Mouse (Mus musculus): ENCODE data around the gene Slc4a2.
A peak's percentile ranks its signal among the peaks of the same experiment; 100 is the strongest.

DNA sequence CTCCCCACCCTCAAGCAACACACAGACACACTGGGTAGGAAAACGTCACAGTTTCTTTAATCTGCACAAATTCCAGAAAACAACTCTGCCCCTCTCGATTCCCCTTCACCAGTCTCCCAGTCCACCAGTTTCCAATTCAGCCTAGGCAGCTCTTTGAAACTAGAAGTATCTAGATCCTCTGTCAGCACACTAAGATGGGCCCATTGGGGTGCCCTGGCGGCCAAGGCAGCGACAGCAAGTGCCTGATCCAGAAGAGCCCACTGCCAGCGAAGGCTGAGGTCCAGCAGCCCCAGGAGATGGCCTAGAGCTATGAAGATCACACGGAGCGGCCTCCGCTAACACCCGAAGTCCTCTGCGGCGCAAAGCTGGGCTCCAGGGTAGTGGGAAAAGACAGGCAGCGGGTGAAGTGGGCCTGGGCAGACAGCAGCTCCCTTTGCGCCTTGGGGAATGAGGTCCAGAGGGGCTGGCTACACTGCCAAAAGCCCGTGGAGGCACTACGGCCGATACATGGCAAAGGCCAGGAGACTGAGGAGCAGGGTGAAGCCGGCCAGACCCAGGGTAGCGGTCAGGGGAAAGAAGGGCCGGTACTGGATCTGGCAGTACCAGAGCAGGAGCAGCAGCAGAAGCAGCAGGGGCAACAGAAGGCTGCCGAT, 21.9 kb downstream of the Slc4a2 start:
- TF ChIP-seq CTCF (IDR thresholded peaks at IDR 0.05; ENCODE audit: low read depth) (peak; percentile 22; the same call in 1 of the 2 replicates), EP300 (IDR thresholded peaks at IDR 0.05; ENCODE audit: low read depth) (no peak)

Measured in liver, postnatal 0 days (tissue).